Mouse (Mus musculus) cerebellum, adult 11 months (tissue): Measurements from ENCODE around the gene Rassf2.

ENCODE experiments used
- DNase-seq: peaks from one replicate; pipeline ENCODE4 v3.0.0; 2022

The Rassf2 gene

DNA sequence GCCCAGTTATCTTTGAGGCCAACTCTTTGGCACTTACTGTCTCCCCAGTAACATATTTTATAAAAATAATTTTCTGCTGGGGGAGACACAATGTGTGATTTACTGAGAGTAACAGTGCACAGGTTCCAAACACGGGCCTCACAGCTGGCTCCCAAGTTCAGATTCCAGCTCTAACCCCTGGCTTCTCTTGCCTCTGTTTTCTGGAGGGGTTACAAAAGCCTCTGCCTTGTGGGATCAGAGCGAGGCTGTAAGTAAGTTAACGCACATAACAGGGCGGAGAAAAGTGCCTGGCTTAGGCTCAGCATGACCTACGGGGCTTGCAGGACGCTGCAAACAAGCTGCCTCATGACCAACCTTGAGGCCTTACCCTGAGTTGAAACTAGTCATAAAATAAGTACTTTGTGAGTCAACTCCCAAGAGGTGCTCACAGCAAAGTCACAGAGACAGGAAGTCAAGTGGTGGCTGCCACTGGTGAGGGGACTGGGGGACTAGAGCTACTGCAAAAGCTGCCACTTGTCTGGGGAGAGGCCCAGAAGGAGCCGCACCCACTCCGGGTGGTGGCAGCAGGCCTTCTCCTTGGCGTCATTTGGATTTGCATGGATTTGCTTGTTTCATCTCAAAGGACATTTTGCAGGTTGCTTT lies 25.4 kb downstream of the Rassf2 start:
- DNase-seq: no peak

- no peak for DNase-seq
These were observed 26.1 kb downstream of the Rassf2 start for GRCm38 (mm10) chr2:132003916-132004315.

GRCm38 (mm10) chr2:132001696-132002334 lies 28.2 kb downstream of the Rassf2 start:
- no peak for DNase-seq

DNA sequence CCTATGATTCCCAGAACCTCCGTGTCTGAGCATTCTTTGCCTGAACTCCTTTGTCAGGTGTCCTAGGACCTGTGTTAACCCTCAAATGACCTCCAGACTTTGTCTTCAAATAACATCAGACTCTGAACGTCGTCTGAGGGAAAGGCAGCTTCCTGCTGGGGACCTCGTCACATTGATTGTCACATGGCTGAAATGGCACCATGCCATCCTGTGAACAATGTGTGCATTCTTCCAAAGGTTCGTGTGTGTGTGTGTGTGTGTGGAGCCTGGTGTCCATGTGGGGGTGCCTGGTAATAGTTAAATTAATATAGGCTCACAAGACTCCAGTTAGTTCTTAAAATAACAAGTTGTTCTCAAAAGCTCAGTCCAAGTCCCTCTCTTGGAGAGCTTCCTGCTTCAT lies 32.7 kb downstream of the Rassf2 start:
- DNase-seq: no peak

DNA sequence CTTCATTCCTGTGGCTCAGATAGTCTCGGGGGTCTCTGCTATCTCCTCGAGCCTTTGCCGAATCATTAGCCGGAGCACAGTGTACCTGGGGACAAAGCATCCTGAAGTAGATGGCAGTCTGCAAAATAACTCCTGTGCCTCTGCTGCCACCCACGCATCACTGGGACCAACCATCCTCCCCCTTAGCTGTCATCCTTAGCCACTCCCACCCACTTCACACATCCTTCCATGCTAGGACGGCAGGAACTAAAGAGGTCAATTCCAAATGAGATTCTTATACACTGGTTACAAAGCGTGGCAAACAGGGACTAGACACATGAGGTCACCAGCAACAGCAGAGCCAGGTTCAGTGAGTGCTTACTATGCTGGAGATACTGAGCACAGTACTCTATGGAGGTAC lies 33.7 kb downstream of the Rassf2 start:
- no peak for DNase-seq

DNA sequence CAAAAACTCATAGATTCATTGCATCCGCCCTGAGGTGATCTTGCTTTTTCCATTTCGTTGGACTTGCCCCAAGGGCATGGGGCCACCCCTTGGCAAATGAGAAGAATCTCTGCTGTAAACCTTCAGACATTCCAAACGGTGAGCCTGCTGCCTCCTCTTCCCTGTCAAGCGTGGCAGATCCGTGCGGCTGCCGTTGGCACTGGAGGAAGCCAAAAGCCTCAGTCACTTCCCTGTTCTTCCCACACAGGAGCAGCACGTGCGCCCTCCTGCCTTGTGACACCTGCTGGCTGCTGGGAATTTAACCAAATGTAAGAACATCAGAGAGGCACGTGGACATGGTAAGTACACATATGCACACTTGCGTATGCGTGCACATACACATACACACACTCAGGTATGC lies 34.3 kb downstream of the Rassf2 start:
- DNase-seq: no peak

DNA sequence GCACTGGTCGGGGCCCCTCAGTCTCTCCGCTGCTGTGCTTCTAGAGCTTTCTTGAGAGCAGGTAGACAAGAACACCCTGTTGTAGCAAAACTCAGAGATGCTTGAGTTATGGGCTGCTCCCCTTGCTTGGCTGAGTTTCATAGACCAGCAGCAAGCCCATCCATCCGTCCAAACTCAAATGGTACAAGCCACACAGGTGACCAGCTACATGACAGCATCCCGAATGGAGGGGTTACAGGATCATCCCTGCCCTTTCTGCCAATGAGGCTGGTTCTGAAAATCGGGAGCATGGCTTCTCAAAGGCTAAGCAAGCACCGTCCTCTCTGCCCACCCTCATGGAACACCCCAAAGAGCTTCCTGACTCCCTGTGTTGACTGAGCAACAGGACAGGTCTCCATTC lies 35.1 kb downstream of the Rassf2 start:
- DNase-seq: no peak

DNA sequence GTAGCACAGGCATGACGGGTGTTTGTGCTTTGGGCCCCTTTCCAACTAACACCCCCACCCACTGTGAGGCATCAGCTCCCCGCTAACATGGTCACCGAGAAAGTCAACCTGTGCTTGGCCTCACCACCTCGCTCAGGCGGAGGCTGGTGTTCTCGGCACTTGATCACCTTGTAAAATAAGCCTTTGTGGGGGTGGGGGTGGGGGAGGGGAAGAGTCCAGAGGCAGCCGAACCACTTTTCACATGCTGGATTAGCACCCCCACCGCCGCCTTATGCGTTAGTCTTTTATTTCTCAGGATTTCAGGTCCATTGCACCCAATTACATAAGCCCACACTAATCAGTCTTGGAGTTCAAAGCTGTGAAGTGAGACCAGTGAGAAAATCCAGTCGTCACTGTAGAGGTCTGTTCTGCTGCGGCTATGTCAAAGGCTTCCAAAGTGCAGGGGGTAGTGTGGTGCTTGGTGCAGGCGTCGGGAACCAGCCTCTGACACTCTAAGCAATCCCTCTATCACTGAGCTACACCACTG lies 36.4 kb downstream of the Rassf2 start:
- DNase-seq: no peak

DNA sequence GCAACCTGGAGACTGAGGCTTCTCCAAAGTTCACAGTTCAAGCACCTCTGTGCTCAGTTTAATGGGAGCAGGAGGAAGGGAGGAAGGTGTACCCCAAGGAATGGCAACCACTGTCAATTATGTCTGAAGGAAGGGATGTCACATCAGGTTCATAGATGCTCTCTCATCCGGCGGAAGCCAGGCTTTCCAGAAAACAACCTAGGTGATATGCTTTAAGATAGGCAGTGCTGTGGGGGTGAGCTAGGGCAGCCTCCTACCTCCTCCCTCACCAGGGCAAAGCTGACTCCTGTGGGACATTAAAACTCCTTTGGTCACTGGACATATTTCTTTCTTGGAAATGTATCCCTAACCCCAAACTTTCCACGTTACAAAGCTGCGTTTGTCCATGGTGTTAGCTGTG lies 36.9 kb downstream of the Rassf2 start:
- no peak for DNase-seq

GRCm38 (mm10) chr2:131992487-131992886 lies 37.6 kb downstream of the Rassf2 start:
- DNase-seq: no peak

DNA sequence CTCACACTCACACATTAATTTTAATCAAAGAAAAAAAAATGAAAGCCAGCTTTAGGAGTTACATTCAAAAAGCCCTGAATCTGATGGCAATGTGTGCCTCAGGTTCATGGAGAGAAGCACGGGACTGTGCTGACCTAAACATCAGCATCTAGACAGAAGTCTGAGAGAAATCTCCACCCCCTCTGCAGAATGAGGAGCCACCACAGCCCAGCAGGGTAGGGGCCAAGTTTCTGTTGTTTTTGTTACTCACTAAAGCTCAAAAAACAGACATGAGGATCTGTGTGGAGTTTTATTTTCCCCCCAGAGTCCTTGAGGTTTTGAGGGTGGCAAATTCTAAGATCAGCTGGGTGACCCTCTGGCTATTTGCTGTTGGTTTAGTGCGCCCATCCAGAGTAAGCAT lies 41.5 kb downstream of the Rassf2 start:
- no peak for DNase-seq

DNA sequence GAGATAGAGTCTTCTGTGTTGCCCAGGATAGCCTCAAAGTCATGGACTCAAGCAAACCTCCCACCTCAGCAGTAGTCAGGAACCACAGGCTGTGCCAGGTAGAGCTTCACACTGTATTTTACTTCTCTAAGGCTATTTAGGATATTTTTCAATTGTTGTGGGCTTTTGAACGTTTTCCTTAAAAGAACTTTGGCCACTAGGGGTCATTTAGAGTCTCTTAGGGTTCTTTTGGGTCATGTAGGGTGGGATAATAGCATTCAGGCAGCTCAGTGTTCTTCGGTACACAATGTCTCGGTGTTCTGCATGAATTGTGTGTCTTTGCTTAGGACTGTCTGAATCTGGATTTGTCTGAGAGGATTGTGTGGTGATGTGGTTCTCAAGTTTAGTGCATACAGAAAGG lies 42.1 kb downstream of the Rassf2 start:
- no peak for DNase-seq

- DNase-seq: peak; percentile 34
These were observed 47.4 kb downstream of the Rassf2 start for GRCm38 (mm10) chr2:131982546-131983196.

DNA sequence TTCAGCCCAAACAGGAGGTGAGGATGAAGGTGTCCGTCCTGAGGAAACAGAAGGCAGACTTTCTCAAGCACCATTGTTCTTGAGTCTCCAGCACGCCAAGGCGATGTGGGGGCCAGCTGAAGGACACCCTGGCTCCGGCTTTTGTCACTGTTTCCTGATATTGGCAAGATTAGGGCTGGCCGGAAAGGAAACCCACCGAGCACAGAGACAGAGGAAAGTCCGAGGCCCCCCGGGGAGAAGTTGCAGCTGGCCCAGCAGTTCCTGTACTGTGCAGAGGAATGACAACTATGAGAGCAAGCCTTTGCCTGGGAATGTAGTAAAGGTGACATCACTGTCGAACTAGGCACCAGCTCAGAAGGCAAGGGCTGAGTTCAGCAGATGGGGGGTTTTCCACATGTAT lies 49.2 kb downstream of the Rassf2 start:
- DNase-seq: no peak

GRCm38 (mm10) chr2:131976663-131977062 lies 53.4 kb downstream of the Rassf2 start:
- no peak for DNase-seq

GRCm38 (mm10) chr2:131971098-131971497 lies 59.0 kb downstream of the Rassf2 start:
- no peak for DNase-seq

GRCm38 (mm10) chr2:131970597-131970996 lies 59.5 kb downstream of the Rassf2 start:
- DNase-seq: no peak

- DNase-seq: no peak
These were observed 68.4 kb downstream of the Rassf2 start for GRCm38 (mm10) chr2:131961671-131962070.

- DNase-seq: no peak
These were observed 72.3 kb downstream of the Rassf2 start for GRCm38 (mm10) chr2:131957731-131958222.

- no peak for DNase-seq
These were observed 73.5 kb downstream of the Rassf2 start for GRCm38 (mm10) chr2:131956336-131957256.

- DNase-seq: no peak
These were observed 74.8 kb downstream of the Rassf2 start for GRCm38 (mm10) chr2:131955264-131955663.

GRCm38 (mm10) chr2:131954835-131955234 lies 75.2 kb downstream of the Rassf2 start:
- DNase-seq: no peak

DNA sequence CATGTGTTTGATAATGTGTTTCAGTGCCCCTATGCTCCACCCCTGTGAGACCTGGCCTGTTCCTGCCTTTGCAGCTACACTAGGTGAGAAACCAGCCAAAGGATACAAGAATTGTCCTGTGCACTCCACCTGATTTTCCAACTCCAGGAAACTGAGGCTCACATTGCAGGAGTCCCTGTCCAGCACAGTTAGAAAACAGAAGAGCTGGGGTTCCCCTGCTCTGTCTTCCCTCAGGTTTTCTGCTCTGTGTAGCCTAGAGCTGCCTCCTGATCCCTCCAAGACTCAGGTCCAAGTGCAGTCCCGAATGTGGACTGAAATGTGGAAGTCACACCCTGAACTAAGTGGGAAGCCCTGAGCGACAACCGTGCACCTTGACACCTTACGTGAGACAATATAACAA lies 76.3 kb downstream of the Rassf2 start:
- DNase-seq: no peak
